Mouse (Mus musculus): ENCODE results near the gene Kcnj12. TPM values are rescaled to one million over a fixed set of nuclear protein-coding genes. Genes with fewer than 3 reads are reported as not detected.

Gene Kcnj12
- polyA plus RNA-seq, 1 experiment from 2014 or later, result 0.67 TPM

GRCm38 (mm10) chr11:61075361-61076326 lies 53.3 kb downstream of the Kcnj12 start:
- H3K27me3 ChIP-seq (ENCODE audit: control insufficient read depth, insufficient read depth, low read depth, low read length), result no peaks in the 10 kb centered on the region
- H3K4me1 ChIP-seq (replicated peaks; ENCODE audit: control insufficient read depth, insufficient read depth, low read length), result no peaks in the 10 kb centered on the region
- no peaks in the 10 kb centered on the region for H3K36me3 ChIP-seq (ENCODE audit: control insufficient read depth, insufficient read depth, low read length)
- no peak overlapping the region for H3K9ac ChIP-seq (ENCODE audit: low read length)
- ATAC-seq (ENCODE audit: low read depth), result no peak
- H3K4me3 ChIP-seq (ENCODE audit: low read length), result no peak overlapping the region
- H3K4me2 ChIP-seq (ENCODE audit: low read depth, low read length), result no peak overlapping the region
- WGBS, result 53% methylated on average over 15 of the region's 15 CpGs
- no peak overlapping the region for H3K27ac ChIP-seq (ENCODE audit: low read length)
- no peaks in the 10 kb centered on the region for H3K9me3 ChIP-seq (ENCODE audit: control insufficient read depth, low read length)

- no peak overlapping the region for H3K4me2 ChIP-seq (ENCODE audit: low read depth, low read length)
- H3K27ac ChIP-seq (ENCODE audit: low read length), result no peak overlapping the region
- no peaks in the 10 kb centered on the region for H3K27me3 ChIP-seq (ENCODE audit: control insufficient read depth, insufficient read depth, low read depth, low read length)
- no peaks in the 10 kb centered on the region for H3K9me3 ChIP-seq (ENCODE audit: control insufficient read depth, low read length)
- H3K9ac ChIP-seq (ENCODE audit: low read length), result no peak overlapping the region
- no peaks in the 10 kb centered on the region for H3K4me1 ChIP-seq (replicated peaks; ENCODE audit: control insufficient read depth, insufficient read depth, low read length)
- no peak for ATAC-seq (ENCODE audit: low read depth)
- no peak overlapping the region for H3K4me3 ChIP-seq (ENCODE audit: low read length)
- 75% methylated on average over 2 of the region's 2 CpGs for WGBS
- H3K36me3 ChIP-seq (ENCODE audit: control insufficient read depth, insufficient read depth, low read length), result no peaks in the 10 kb centered on the region
These were observed 59.3 kb downstream of the Kcnj12 start for GRCm38 (mm10) chr11:61081624-61082023.

- H3K4me3 ChIP-seq (ENCODE audit: low read length), result no peak overlapping the region
- ATAC-seq (ENCODE audit: low read depth), result no peak
- no peaks in the 10 kb centered on the region; the same call in 1 of the 2 replicates for H3K9me3 ChIP-seq (ENCODE audit: control insufficient read depth, low read length)
- H3K27ac ChIP-seq (ENCODE audit: low read length), result no peak overlapping the region
- no peaks in the 10 kb centered on the region for H3K36me3 ChIP-seq (ENCODE audit: control insufficient read depth, insufficient read depth, low read length)
- no peaks in the 10 kb centered on the region for H3K27me3 ChIP-seq (ENCODE audit: control insufficient read depth, insufficient read depth, low read depth, low read length)
- H3K4me2 ChIP-seq (ENCODE audit: low read depth, low read length), result no peak overlapping the region
- 73% methylated on average over 7 of the region's 7 CpGs for WGBS
- no peak overlapping the region for H3K9ac ChIP-seq (ENCODE audit: low read length)
- H3K4me1 ChIP-seq (replicated peaks; ENCODE audit: control insufficient read depth, insufficient read depth, low read length), result no peaks in the 10 kb centered on the region
These were observed 67.8 kb downstream of the Kcnj12 start for GRCm38 (mm10) chr11:61090195-61090594.

GRCm38 (mm10) chr11:61091192-61091591 lies 68.8 kb downstream of the Kcnj12 start:
- Histone ChIP-seq H3K27ac (ENCODE audit: low read length) (no peak overlapping the region), H3K4me1 (replicated peaks; ENCODE audit: control insufficient read depth, insufficient read depth, low read length) (no peaks in the 10 kb centered on the region), H3K27me3 (ENCODE audit: control insufficient read depth, insufficient read depth, low read depth, low read length) (no peaks in the 10 kb centered on the region), H3K36me3 (ENCODE audit: control insufficient read depth, insufficient read depth, low read length) (no peaks in the 10 kb centered on the region), H3K4me3 (ENCODE audit: low read length) (no peak overlapping the region), H3K4me2 (ENCODE audit: low read depth, low read length) (no peak overlapping the region), H3K9ac (ENCODE audit: low read length) (no peak overlapping the region), H3K9me3 (ENCODE audit: control insufficient read depth, low read length) (no peaks in the 10 kb centered on the region; the same call in 1 of the 2 replicates)
- WGBS, result 55% methylated on average over 3 of the region's 3 CpGs
- ATAC-seq (ENCODE audit: low read depth), result no peak

GRCm38 (mm10) chr11:61091642-61092262 lies 69.4 kb downstream of the Kcnj12 start:
- Histone ChIP-seq H3K9ac (ENCODE audit: low read length) (no peak overlapping the region), H3K4me3 (ENCODE audit: low read length) (no peak overlapping the region), H3K27ac (ENCODE audit: low read length) (no peak overlapping the region), H3K36me3 (ENCODE audit: control insufficient read depth, insufficient read depth, low read length) (no peaks in the 10 kb centered on the region), H3K9me3 (ENCODE audit: control insufficient read depth, low read length) (no peaks in the 10 kb centered on the region; the same call in 1 of the 2 replicates), H3K4me2 (ENCODE audit: low read depth, low read length) (no peak overlapping the region), H3K4me1 (replicated peaks; ENCODE audit: control insufficient read depth, insufficient read depth, low read length) (no peaks in the 10 kb centered on the region), H3K27me3 (ENCODE audit: control insufficient read depth, insufficient read depth, low read depth, low read length) (no peaks in the 10 kb centered on the region)
- no peak for ATAC-seq (ENCODE audit: low read depth)
- 16% methylated on average over 7 of the region's 7 CpGs for WGBS

- 67% methylated on average over 1 of the region's 1 CpGs for WGBS
- H3K9ac ChIP-seq (ENCODE audit: low read length), result no peak overlapping the region
- no peak overlapping the region for H3K4me3 ChIP-seq (ENCODE audit: low read length)
- H3K27me3 ChIP-seq (ENCODE audit: control insufficient read depth, insufficient read depth, low read depth, low read length), result no peaks in the 10 kb centered on the region
- no peak overlapping the region for H3K4me2 ChIP-seq (ENCODE audit: low read depth, low read length)
- H3K9me3 ChIP-seq (ENCODE audit: control insufficient read depth, low read length), result no peaks in the 10 kb centered on the region; the same call in 1 of the 2 replicates
- no peaks in the 10 kb centered on the region for H3K36me3 ChIP-seq (ENCODE audit: control insufficient read depth, insufficient read depth, low read length)
- ATAC-seq (ENCODE audit: low read depth), result no peak
- H3K4me1 ChIP-seq (replicated peaks; ENCODE audit: control insufficient read depth, insufficient read depth, low read length), result no peaks in the 10 kb centered on the region
- H3K27ac ChIP-seq (ENCODE audit: low read length), result no peak overlapping the region
These were observed 75.7 kb downstream of the Kcnj12 start for GRCm38 (mm10) chr11:61098046-61098445.

- Histone ChIP-seq H3K9ac (ENCODE audit: low read length) (no peak overlapping the region), H3K4me3 (ENCODE audit: low read length) (no peak overlapping the region), H3K27ac (ENCODE audit: low read length) (no peak overlapping the region), H3K9me3 (ENCODE audit: control insufficient read depth, low read length) (no peaks in the 10 kb centered on the region), H3K4me2 (ENCODE audit: low read depth, low read length) (no peak overlapping the region), H3K27me3 (ENCODE audit: control insufficient read depth, insufficient read depth, low read depth, low read length) (no peaks in the 10 kb centered on the region), H3K4me1 (replicated peaks; ENCODE audit: control insufficient read depth, insufficient read depth, low read length) (no peaks in the 10 kb centered on the region), H3K36me3 (ENCODE audit: control insufficient read depth, insufficient read depth, low read length) (no peaks in the 10 kb centered on the region)
- no peak for ATAC-seq (ENCODE audit: low read depth)
- WGBS, result 65% methylated on average over 12 of the region's 13 CpGs
These were observed 80.3 kb downstream of the Kcnj12 start for GRCm38 (mm10) chr11:61102397-61103339.

GRCm38 (mm10) chr11:61104241-61104901 lies 82.0 kb downstream of the Kcnj12 start:
- Histone ChIP-seq H3K4me2 (ENCODE audit: low read depth, low read length) (peak overlapping the region; percentile 41), H3K27ac (ENCODE audit: low read length) (no peak overlapping the region), H3K27me3 (ENCODE audit: control insufficient read depth, insufficient read depth, low read depth, low read length) (no peaks in the 10 kb centered on the region), H3K36me3 (ENCODE audit: control insufficient read depth, insufficient read depth, low read length) (no peaks in the 10 kb centered on the region), H3K4me1 (replicated peaks; ENCODE audit: control insufficient read depth, insufficient read depth, low read length) (no peaks in the 10 kb centered on the region), H3K9me3 (ENCODE audit: control insufficient read depth, low read length) (no peaks in the 10 kb centered on the region), H3K4me3 (ENCODE audit: low read length) (no peak overlapping the region), H3K9ac (ENCODE audit: low read length) (peak overlapping the region; percentile 50)
- 18% methylated on average over 20 of the region's 20 CpGs for WGBS
- ATAC-seq (ENCODE audit: low read depth), result peak; percentile 91
